Mouse (Mus musculus) intestine, embryonic 16.5 days (tissue): Measurements from ENCODE around the gene Crhr1. TPM values are rescaled to one million over a fixed set of nuclear protein-coding genes. Genes with fewer than 3 reads are reported as not detected.
A peak's percentile ranks its signal among the peaks of the same experiment; 100 is the strongest.

Source experiments
- ATAC-seq: fragments of 200-750 bp; cut with Nextera tagmentation; 2 replicates; pipeline ENCODE4 v1.8.0; 2017; ENCODE audit warnings: moderate TSS enrichment, moderate library complexity
- H3K27ac ChIP-seq: fragments of 300-500 bp; sonication (generic); 2 replicates; pipeline ENCODE4 v1.5.1; 2014; ENCODE audit warnings: mild to moderate bottlenecking, low read length
- H3K27me3 ChIP-seq: fragments of 300-500 bp; sonication (generic); replicated peaks from 2 replicates; pipeline ENCODE4 v1.6.1; 2014; ENCODE audit warnings: low read length, control low read depth, mixed read lengths; ENCODE audit not compliant: control insufficient read depth, insufficient read depth
- H3K36me3 ChIP-seq: fragments of 300-500 bp; sonication (generic); 2 replicates; pipeline ENCODE4 v1.6.1; 2014; ENCODE audit warnings: low read length, control low read depth; ENCODE audit not compliant: control insufficient read depth, insufficient read depth
- H3K4me1 ChIP-seq: fragments of 300-500 bp; sonication (generic); 2 replicates; pipeline ENCODE4 v1.6.1; 2014; ENCODE audit warnings: low read length, control low read depth, mixed read lengths; ENCODE audit not compliant: control insufficient read depth, insufficient read depth
- H3K4me2 ChIP-seq: fragments of 300-500 bp; sonication (generic); 2 replicates; pipeline ENCODE4 v1.6.1; 2014; ENCODE audit warnings: low read depth, low read length, control low read depth
- H3K4me3 ChIP-seq: fragments of 300-500 bp; sonication (generic); 2 replicates; pipeline ENCODE4 v1.5.1; 2014; ENCODE audit warnings: mild to moderate bottlenecking, low read length
- H3K9ac ChIP-seq: fragments of 300-500 bp; sonication (generic); 2 replicates; pipeline ENCODE4 v1.6.1; 2014; ENCODE audit warnings: low read depth, low read length
- H3K9me3 ChIP-seq: fragments of 300-500 bp; sonication (generic); 2 replicates; pipeline ENCODE4 v1.6.1; 2016; ENCODE audit warnings: low read length, control low read depth; ENCODE audit not compliant: control insufficient read depth
- WGBS: fragments of 180-500 bp; shearing (Covaris S2); extraction: QIAGEN DNeasy Blood & Tissue Kit; methylation state at CpG from one replicate; pipeline ENCODE4 v1.1.7; 2014; 5-methylcytosine and 5-hydroxymethylcytosine counted together
- polyA plus RNA-seq: library from polyadenylated mRNA; unstranded; fragments of >200 nt; fragmentation: Nextera tagmentation; extraction: Ambion mirVana; gene quantifications from 2 replicates; pipeline ENCODE4 v1.2.1, GENCODE M21; 2015

Crhr1 gene
- 0.12 TPM in 1 of 2 replicates, not detected in the other for polyA plus RNA-seq

- Histone ChIP-seq H3K4me3 (peak within 1 kb of the TSS; percentile 52), H3K9me3 (no peaks in the 10 kb centered on the region), H3K27ac (no peak within 1 kb of the TSS), H3K4me2 (peak within 1 kb of the TSS; percentile 84), H3K27me3 (peaks cover 68% of the 10 kb centered on the region), H3K36me3 (no peaks in the 10 kb centered on the region), H3K9ac (peak within 1 kb of the TSS; percentile 45), H3K4me1 (peaks cover 18% of the 10 kb centered on the region; the same call in 1 of the 2 replicates)
- 1% methylated on average over 76 of the region's 80 CpGs for WGBS
- no peak for ATAC-seq
These were observed at the start of gene Crhr1 for GRCm38 (mm10) chr11:104132580-104133441. Gene Crhr1 (plus strand): TSS chr11:104132855.

- Histone ChIP-seq H3K4me3 (no peak overlapping the region), H3K36me3 (no peaks in the 10 kb centered on the region), H3K4me2 (no peak overlapping the region), H3K9me3 (no peaks in the 10 kb centered on the region), H3K9ac (no peak overlapping the region), H3K27ac (no peak overlapping the region), H3K27me3 (no peaks in the 10 kb centered on the region), H3K4me1 (no peaks in the 10 kb centered on the region)
- no peak for ATAC-seq
- 85% methylated on average over 7 of the region's 7 CpGs for WGBS
These were observed 49.4 kb upstream of the Crhr1 start for GRCm38 (mm10) chr11:104083248-104083647.

- Histone ChIP-seq H3K27me3 (no peaks in the 10 kb centered on the region), H3K4me3 (no peak overlapping the region), H3K9ac (no peak overlapping the region), H3K4me2 (no peak overlapping the region), H3K27ac (no peak overlapping the region), H3K36me3 (no peaks in the 10 kb centered on the region), H3K9me3 (no peaks in the 10 kb centered on the region), H3K4me1 (no peaks in the 10 kb centered on the region)
- 68% methylated on average over 6 of the region's 6 CpGs for WGBS
- no peak for ATAC-seq
These were observed 48.9 kb upstream of the Crhr1 start for GRCm38 (mm10) chr11:104083716-104084115.

GRCm38 (mm10) chr11:104088519-104088918, 44.1 kb upstream of the Crhr1 start:
- H3K4me3 ChIP-seq, result no peak overlapping the region
- no peak overlapping the region for H3K4me2 ChIP-seq
- ATAC-seq, result no peak
- H3K36me3 ChIP-seq, result no peaks in the 10 kb centered on the region
- WGBS, result 56% methylated on average over 10 of the region's 10 CpGs
- no peak overlapping the region for H3K9ac ChIP-seq
- no peaks in the 10 kb centered on the region for H3K4me1 ChIP-seq
- no peaks in the 10 kb centered on the region for H3K9me3 ChIP-seq
- H3K27ac ChIP-seq, result no peak overlapping the region
- H3K27me3 ChIP-seq, result no peaks in the 10 kb centered on the region

- no peaks in the 10 kb centered on the region for H3K9me3 ChIP-seq
- H3K4me1 ChIP-seq, result no peaks in the 10 kb centered on the region
- H3K4me2 ChIP-seq, result no peak overlapping the region
- ATAC-seq, result no peak
- no peaks in the 10 kb centered on the region for H3K36me3 ChIP-seq
- H3K27ac ChIP-seq, result no peak overlapping the region
- H3K27me3 ChIP-seq, result no peaks in the 10 kb centered on the region
- H3K9ac ChIP-seq, result no peak overlapping the region
- H3K4me3 ChIP-seq, result no peak overlapping the region
These were observed 41.9 kb upstream of the Crhr1 start for GRCm38 (mm10) chr11:104090769-104091168.

GRCm38 (mm10) chr11:104095151-104095550, 37.5 kb upstream of the Crhr1 start:
- Histone ChIP-seq H3K4me3 (no peak overlapping the region), H3K9ac (no peak overlapping the region), H3K9me3 (no peaks in the 10 kb centered on the region), H3K36me3 (no peaks in the 10 kb centered on the region), H3K27ac (no peak overlapping the region), H3K4me2 (no peak overlapping the region), H3K27me3 (no peaks in the 10 kb centered on the region), H3K4me1 (no peaks in the 10 kb centered on the region)
- 69% methylated on average over 3 of the region's 3 CpGs for WGBS
- no peak for ATAC-seq

- no peak for ATAC-seq
- no peaks in the 10 kb centered on the region for H3K4me1 ChIP-seq
- no peaks in the 10 kb centered on the region for H3K9me3 ChIP-seq
- H3K36me3 ChIP-seq, result no peaks in the 10 kb centered on the region
- no peak overlapping the region for H3K9ac ChIP-seq
- H3K4me3 ChIP-seq, result no peak overlapping the region
- H3K4me2 ChIP-seq, result no peak overlapping the region
- 81% methylated on average over 7 of the region's 7 CpGs for WGBS
- H3K27ac ChIP-seq, result no peak overlapping the region
- H3K27me3 ChIP-seq, result no peaks in the 10 kb centered on the region
These were observed 36.1 kb upstream of the Crhr1 start for GRCm38 (mm10) chr11:104096536-104096935.

GRCm38 (mm10) chr11:104099542-104099941, 33.1 kb upstream of the Crhr1 start:
- Histone ChIP-seq H3K27me3 (no peaks in the 10 kb centered on the region), H3K9me3 (no peaks in the 10 kb centered on the region), H3K4me3 (no peak overlapping the region), H3K9ac (no peak overlapping the region), H3K4me2 (no peak overlapping the region), H3K27ac (no peak overlapping the region), H3K36me3 (no peaks in the 10 kb centered on the region), H3K4me1 (no peaks in the 10 kb centered on the region)
- 29% methylated on average over 7 of the region's 7 CpGs for WGBS
- ATAC-seq, result no peak

GRCm38 (mm10) chr11:104102641-104103040, 30.0 kb upstream of the Crhr1 start:
- 39% methylated on average over 8 of the region's 8 CpGs for WGBS
- Histone ChIP-seq H3K4me1 (no peaks in the 10 kb centered on the region), H3K36me3 (no peaks in the 10 kb centered on the region), H3K4me2 (no peak overlapping the region), H3K9me3 (no peaks in the 10 kb centered on the region), H3K9ac (no peak overlapping the region), H3K27ac (no peak overlapping the region), H3K27me3 (no peaks in the 10 kb centered on the region), H3K4me3 (no peak overlapping the region)
- no peak for ATAC-seq
